Mouse (Mus musculus) fibroblast of lung, adult 2 months (primary cell): ENCODE results near the gene Spata45.
"Not testable (repeated sequence)": the region's sequence is repeated elsewhere in the genome, so short reads cannot be mapped to it uniquely, and the experiment has no call there.

Experiments
- DNase-seq: peaks from one replicate; pipeline ENCODE4 v3.0.0-alpha.2; 2011; ENCODE audit warnings: low read depth

The Spata45 gene

DNA sequence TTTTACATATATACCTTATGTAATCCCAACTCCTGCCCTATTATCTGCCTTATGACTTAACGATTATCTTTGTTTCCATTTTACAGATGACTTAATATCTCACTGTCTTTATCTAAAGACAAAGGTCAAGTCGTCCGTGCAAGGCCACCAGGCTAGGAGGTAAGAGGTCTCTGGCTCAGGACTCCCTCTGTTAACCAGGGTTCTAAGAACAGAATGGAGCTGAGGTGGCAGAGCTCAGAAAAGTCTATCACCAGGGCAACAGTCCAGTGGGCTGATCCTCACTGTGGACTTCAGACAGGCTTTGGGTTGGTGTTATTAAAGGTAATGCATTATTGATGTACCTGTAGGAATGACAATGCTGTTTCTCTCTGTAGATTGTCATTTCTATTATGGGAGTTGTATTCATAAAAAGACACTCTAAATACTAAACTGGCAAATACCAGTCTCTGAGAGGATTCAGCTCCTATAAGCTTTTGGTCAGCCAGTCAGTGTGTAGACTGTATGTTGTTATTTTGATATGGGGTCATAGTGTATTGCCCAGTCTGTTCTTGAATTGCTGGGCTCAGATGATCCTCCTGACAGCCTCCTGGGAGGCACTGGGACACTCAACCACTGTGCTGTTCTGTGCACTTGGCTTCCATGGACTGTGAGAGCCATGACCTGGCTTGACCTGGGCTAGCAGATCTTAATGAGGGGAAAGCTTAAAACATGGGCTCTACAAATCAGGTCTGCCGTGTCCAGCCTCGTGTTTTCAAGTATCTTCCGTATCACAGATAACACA lies at the start of gene Spata45:
TSS of gene Spata45 (plus strand) at position 86 of the 781 bp plus-strand sequence.
- DNase-seq, result no peak

DNA sequence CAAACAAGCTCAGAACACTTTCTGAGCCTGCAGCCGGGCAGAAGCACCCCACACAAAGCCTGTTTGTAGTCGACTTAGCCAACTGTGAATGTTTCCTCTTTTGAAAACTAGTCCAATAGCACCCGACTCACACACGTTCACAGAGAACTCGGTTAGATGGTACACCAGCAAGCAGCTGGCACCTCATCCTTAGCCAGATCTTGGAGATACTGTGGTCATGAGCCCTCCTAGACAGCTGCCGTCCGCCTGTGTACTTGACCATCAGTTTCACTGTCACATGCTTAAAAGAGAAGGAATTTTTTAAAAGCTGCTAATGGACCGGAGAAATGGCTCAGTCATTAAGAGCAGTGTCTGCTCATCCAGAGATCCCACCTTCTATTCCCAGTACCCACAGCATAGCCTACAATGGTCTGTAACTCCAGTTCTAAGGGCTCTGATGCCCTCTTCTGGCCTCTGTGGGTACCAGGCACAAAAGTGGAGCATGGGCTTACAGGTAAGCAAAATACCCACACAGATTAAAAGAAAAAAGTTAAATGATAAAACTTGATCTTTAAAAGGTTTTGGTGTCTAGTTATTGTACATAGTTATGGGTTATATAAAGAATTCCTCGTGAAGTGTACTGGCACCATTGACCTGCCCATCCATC lies 46.9 kb upstream of the Spata45 start:
- no peak for DNase-seq

DNA sequence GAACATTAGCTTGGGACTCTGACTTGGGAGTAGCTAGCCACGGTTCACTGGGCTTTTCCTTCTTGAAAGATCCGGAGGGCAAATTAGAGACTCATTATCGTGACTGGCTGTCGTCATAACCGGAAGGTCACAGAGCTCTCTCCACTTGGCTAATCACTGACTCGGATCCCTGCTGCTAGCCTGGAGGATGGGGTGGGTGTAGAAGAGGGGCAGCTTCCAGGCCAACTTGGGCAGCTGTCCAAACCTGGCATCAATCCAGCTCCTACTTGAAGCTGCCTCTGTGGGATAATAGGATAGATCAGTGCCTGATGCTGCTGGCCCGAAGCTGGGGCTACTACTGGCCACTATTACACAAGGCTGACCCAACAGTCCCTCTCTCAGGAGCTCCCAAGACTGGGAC lies 40.9 kb upstream of the Spata45 start:
- DNase-seq, result no peak

DNA sequence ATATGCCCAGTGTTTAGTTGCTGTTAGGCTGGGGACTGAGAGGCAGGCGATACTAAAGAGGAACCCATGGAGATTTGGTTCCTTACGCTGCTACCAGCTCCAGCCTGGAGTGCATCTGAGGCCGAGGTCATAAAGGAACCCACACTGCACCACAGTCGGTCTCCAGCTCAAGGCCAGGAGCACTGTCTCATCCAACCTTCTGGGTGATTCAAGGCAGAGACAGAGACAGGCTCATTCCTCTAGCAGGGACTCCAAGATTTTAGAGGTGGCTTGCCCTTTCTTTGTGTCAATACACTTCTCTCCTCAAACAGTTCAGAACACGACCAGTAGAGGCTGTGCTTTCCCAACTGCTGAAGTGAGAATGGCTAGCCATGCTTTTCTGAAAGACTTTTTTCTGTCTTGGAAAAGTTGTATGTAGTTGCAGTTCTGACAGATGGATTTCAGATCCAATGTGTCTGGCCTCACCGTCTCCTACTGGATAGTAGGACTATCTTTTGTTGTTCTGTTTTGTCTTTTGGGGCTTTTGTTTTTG lies 40.0 kb upstream of the Spata45 start:
- DNase-seq, result no peak

DNA sequence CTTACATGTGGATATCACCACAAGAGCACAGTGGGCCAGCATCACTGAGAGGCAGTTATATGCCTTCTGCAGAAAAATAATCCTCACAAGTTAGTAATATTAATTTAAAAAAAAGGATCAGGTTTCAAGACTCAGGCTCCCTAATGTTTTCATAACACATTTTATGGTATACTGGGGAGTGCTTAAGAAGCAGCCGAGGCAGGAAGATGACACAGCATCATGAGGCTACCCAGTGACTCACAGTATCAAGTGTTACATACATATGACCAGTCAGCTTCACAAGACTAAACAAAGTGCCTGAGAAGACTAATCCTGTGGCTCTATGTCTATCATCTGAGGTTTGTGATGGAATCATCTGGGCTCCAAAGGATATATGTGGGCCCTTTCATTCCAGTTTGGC lies 38.4 kb upstream of the Spata45 start:
- no peak for DNase-seq

DNA sequence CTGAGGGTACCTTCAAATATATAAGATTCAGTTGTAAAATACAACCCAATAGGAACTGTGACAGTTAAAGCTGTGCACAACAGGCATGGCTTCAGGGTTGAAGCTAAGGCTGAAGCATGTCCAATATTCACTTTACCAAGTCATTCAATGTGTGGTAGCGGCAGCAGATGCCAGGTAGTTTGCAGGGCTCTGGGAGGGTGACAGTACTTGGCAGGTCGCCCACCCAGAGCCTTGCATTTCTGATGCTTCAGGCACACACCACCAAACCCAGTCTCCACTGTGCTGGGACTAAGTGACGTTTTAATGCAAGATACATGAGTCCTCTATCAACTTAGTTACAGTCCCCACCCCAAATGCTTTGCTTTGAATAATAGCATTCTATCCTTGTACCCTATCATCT lies 35.8 kb upstream of the Spata45 start:
- DNase-seq, result no peak

DNA sequence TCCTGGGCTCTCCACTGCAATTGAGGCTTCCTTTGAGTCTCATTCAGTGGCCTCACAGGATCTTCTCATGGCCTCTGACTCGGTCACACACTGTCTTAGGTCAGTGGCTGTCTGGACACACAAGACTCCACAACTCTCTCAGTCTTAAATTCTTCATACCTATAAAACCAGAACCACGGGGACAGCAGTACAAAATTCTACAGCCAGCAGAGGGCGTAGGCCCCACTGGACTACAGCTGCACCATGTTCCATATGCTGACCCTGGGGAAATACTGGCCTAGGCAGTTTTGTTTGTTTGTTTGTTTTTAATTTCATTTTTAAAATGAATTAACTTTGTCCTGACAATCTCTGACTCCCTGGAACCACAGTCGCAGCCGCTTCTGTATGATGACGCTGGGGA lies 34.2 kb upstream of the Spata45 start:
- DNase-seq, result no peak

DNA sequence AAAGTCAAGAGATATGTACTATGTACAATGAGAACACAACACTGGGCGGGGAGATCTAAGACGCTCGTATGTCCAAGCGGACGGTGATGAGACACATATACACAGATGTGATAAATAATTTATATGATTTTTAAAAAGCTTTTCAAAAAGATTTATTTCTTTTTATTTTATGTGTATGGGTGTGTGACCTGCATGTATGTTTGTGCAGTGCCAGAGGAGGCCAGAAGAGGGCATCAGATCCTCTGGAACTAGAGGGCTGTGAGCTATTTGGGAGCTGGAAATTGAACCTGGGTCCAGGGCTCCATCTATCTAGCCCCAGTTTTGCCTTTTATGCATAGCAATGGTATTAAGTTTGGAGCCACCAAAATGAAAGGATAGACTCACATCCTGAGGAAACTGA lies 27.7 kb upstream of the Spata45 start:
- no peak for DNase-seq

DNA sequence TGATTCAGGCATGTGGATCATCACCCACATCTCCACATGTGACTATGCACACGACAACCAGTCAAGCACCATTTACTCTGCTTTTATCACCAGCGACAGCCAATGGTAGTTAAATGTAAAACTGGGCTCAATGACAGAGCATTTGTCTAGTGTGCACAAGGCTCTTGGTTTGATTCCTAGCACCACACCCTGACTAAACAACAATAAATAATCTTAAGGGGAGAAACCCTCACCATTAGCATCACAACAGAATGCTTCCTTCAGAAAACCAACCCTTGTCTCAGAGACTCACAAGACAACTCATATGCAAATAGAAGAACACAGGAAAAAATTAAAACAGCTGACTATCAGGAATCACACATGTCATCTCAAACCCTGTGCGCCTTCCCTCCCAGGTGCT lies 22.2 kb upstream of the Spata45 start:
- DNase-seq, result no peak

DNA sequence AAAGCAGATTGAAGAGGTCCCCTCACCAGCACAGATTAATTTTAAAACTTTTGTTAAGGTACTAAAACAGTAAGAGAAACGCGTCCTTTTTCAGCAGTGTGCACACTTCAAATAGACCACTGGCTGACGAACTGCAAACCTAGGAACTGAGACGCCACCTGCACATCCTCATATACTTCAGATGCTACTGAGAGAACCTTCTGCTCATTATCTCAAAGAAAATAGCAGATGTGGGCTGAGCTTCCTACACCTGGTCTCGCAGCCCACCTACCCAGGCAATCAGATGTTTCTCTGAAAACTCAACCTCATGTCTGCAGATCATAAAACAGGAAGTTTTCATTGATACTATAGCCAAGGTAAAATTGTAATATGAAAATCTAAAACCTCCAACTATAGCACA lies 16.6 kb upstream of the Spata45 start:
- DNase-seq, result no peak

DNA sequence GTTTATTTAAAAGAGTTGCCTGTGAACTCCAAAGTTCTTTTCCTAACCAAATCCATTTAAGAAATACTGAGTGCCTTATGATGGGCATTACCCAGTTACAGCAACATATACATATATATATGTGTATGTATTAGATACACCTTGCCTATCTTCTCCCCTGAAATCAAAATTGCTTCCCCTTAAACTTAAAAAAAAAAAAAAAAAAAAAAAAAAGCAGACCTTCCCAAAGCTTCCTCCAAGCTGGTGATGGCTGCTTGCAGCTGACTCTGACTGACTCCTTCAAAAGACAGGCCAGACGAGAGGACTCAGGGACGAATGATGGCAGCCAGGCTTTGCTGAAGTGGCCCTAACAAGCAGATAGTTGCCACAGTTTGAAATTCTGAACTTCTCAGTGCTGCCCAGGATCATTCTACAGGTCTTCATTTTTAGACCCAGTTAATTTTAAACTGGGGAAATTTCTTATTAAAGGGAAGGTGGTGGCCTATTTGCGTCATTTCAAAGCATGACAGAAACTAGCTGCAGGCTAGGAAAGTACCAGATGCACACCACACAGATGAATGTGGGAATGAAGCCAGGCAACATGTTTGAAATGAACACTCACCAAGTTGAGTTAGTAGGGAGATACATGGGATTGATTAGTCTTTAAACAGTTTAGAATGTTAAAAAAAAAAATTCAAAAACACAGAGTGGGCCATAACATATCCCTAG lies 16.1 kb upstream of the Spata45 start:
- no peak for DNase-seq

DNA sequence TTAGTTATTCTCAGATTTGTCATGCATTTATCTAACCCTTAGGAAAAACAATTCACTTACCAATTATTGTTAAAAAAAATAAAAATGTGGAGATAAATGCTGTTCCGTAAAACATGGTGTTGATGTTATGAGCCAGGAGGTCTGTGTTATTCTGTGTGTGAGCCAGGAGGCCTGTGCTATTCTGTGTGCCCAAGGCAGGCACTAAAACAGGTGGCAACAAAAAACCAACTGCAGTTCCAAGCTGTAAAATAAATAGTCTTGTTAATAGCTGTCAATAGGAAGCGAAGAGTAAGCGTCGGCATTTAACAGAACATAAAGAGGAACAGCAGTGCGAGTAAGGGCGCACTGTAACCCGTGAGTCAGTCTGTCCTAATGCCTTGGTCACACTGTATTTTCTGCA lies 15.4 kb upstream of the Spata45 start:
- DNase-seq, result no peak

DNA sequence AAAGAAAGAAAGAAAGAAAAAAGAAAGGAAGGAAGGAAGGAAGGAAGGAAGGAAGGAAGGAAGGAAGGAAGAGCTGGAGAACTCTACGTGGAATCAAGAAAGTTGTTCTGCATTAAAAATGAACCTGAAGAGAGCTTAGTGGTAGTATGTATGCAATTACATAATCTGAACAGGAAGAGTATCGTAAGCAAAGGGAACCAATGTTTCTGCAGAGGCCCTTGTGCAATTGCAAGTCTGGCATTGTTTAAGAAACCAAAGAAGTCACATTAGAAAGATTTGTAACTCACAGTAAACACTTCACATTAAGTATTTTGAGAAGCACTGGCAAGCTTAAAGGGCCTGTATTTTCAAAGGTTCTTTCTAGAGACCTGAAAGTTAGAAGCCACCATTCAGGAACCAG lies 13.3 kb upstream of the Spata45 start:
- no peak for DNase-seq

DNA sequence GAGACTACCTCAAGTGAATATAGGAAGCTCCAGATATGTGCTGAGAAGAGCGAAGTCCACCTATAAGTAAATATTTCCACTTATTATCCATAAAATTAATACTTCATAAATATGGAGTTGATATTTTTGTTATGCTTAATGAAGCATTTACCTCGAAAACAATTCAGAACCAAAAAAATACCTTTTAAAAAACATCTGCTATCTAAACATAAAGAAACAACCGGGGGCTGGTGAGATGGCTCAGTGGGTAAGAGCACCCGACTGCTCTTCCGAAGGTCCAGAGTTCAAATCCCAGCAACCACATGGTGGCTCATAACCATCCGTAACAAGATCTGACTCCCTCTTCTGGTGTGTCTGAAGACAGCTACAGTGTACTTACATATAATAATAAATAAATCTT lies 12.6 kb upstream of the Spata45 start:
- not testable (repeated sequence) for DNase-seq

DNA sequence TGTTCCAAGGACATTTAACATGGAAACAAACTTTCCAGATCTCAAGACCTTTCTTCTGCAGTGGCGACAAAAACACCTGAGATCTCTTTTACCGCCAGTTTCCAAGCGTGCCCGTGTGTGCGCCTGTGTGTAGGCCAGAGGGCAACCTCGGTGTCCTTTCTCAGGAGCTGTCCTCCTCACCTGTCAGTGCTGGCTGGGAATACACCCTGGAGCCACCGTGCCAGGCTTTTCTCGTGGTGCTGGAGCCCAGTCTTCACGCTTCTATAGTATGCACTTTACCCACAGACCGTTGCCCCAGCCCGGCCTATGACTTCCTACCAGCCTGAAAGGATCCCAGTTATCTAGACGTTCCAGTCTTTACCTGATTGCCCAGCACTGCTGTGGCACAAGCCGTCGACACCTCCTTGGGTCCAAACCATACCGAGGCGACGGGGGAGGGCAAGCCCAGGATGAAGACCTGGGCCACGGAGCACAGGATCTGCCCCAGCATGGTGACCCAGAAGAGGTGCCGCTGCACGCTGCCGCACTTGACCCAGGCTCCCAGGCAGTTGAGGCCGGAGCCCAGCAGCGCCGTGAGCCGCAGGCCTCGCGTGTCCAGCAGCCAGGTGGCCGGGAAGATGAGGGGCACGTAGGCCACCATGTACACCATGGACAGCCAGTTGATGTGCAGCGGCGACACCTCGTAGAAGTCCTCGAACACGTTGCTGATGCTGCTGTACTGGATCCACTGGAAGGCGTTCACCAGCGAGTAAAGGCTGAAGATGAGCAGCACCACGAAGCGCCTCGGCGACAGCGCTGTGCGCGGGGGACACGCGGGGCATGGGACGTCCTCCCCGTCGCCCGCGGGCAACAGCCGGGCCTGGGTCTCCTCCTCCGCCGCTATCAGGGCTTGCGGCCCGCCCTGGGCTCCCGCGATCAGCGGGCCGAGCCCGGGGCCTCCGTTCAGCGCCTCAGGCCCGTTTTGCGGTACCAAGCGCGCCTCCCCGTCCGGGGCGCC lies 11.1 kb upstream of the Spata45 start:
- no peak for DNase-seq

DNA sequence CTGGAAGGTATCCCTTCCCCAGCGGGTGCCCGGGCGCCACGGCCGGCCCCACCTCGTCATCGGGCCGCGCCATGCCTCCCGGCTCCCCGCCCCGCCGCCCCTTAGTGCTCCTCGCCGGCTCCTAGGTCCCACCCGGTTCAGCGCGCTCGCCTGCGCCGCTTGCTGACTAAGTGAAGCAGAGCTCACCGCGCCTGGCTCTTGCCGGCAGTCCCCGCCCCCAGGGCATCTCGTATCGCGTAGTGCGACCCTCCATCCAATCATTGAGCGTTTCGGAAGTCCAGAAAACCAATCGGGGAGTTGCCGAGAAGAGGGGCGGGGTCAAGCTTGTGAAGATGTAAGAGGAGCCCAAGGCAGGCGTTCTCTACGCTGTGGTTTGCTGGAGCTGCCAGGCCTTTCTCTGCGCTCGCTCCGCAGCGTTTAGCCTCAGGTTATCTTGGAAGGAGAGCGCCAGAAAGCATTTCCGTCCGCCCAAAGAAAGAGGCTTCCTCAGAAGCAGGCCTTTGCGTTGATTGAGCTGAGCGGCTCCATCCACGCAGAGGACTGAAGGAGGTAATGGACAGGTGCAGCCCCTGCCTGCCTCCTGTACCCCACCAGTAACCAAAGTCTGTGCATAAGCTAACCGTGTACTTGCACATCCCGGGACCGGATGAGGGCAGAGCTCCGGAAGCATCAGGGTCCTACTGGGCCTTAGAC lies 10.3 kb upstream of the Spata45 start, which contains the start of gene Flvcr1:
TSS of gene Flvcr1 (minus strand) at position 138 of the 693 bp plus-strand sequence.
- peak; percentile 99 for DNase-seq

DNA sequence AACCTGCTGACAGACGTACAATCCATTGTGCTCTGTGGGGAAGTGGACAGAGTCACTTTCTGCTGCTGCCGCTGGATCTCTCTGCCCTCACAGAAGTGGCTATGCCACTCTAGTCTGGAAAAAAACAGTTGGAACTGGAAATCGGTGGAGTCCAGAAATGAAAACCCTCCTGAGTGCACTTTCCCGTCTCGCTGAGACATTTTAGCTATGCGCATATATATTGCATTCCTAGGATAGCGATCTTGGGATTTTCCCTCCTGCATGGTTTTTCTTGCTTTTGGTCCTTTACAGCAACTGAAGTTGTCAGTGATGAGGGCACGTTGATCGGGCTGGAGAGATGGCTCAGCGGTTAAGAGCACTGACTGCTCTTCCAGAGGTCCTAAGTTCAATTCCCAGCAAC lies 6.3 kb upstream of the Spata45 start:
- DNase-seq, result no peak

DNA sequence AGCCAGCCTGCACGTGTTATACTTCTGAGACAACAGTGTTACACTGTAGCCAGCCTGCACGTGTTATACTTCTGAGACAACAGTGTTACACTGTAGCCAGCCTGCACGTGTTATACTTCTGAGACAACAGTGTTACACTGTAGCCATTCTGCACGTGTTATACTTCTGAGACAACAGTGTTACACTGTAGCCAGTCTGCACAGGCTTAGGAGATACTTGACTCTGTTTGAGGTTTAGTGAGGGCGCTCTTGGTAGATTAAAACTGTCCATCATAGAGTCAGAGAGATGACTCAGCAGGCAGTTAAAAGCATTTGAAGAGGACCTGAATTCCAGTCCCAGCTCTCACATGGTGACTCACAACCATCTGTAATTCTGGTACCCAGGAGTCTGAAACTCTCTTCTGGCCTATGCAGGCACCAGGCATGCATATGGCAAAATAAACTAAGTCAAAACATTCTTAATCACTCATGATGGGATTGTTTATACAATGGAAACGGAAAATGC lies 5.5 kb upstream of the Spata45 start:
- peak; percentile 43 for DNase-seq

DNA sequence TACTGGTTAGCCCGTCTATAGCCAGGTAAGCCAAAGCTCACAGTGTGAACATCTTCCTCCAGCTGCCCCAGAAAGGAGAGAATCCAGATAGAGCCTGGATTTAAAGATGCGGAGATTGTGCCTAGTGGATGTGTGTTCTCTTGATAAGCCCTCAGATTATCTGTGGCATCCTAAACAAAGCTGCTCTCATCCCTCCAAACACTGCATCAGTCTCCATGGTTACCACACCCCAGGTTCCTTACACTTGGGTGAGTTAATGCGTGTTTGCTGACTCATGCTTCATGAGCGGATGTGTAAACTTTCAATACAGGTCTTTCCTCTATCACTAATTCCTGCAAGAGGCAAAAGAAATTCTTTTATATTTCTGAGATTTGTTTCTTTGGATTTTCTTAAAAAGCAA lies 790 bp upstream of the Spata45 start:
- DNase-seq, result no peak

DNA sequence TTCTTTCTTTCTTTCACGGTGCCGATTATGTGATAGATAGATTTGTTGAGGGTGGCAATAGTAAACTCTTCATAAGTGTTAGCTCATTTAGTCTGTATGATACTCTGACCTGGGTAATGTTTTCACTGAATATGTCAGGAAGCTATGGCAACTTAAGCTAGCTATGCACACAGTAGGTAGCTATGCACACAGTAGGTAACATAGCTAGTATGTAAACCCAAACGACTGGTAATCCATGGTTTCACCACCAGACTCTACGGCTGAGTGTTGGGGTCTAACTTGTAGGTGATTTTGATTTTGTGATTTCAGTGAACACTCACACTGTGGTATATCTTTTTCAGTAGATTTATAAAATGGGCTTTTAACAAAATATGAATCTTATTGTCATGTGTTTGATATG lies 1.6 kb downstream of the Spata45 start:
- DNase-seq, result no peak

DNA sequence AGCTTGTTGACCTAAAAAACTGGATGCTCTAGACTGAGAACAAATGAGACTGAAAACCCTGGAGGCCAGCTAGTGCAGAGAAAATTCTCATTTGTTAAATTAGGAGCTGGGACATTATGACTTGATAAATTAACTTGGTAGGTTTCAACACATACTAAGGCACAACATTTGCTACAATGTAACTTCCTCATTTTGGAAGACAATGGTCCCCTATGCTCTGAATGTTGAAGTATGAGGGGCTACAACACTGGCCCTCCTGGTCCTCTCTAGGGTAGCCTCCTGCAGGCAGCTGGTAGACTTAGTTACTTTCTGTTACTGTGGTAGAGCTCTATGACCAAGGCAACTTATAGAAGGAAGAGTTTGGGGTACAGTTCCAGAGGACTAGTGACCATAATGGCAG lies 4.9 kb downstream of the Spata45 start:
- DNase-seq, result no peak
